Mouse (Mus musculus): ENCODE data around the gene E2f7. TPM values are rescaled to one million over a fixed set of nuclear protein-coding genes. Genes with fewer than 3 reads are reported as not detected.

The E2f7 gene
- polyA plus RNA-seq, 1 experiment: 15.4 TPM

GRCm38 (mm10) chr10:110726431-110726830 is 18.8 kb upstream of the E2f7 start:
- no peaks in the 10 kb centered on the region for H3K36me3 ChIP-seq (ENCODE audit: control insufficient read depth, insufficient read depth)
- no peaks in the 10 kb centered on the region for H3K79me2 ChIP-seq (ENCODE audit: control insufficient read depth, insufficient read depth)
- no peaks in the 10 kb centered on the region for H3K79me3 ChIP-seq (ENCODE audit: low read depth)
- no peak for TF ChIP-seq MYOD1 (IDR thresholded peaks at IDR 0.05; ENCODE audit: control insufficient read depth, insufficient read length, low read depth)
- TF ChIP-seq MAX (IDR thresholded peaks at IDR 0.05): no peak
- TF ChIP-seq USF1 (IDR thresholded peaks at IDR 0.05; ENCODE audit: low read depth): no peak
- no peak for TF ChIP-seq FOSL1 (IDR thresholded peaks at IDR 0.05; ENCODE audit: insufficient read depth, low read length, poor library complexity, severe bottlenecking)
- no peak for TF ChIP-seq CTCF (IDR thresholded peaks at IDR 0.05; ENCODE audit: control insufficient read depth, insufficient read depth, insufficient read length)
- no peak overlapping the region for H3K4me3 ChIP-seq (ENCODE audit: insufficient read depth, poor library complexity, severe bottlenecking)
- H3ac ChIP-seq (ENCODE audit: control insufficient read depth, insufficient read length, low read depth): no peak overlapping the region
- no peaks in the 10 kb centered on the region for H3K27me3 ChIP-seq (ENCODE audit: control insufficient read depth, insufficient read depth, insufficient read length)

DNA sequence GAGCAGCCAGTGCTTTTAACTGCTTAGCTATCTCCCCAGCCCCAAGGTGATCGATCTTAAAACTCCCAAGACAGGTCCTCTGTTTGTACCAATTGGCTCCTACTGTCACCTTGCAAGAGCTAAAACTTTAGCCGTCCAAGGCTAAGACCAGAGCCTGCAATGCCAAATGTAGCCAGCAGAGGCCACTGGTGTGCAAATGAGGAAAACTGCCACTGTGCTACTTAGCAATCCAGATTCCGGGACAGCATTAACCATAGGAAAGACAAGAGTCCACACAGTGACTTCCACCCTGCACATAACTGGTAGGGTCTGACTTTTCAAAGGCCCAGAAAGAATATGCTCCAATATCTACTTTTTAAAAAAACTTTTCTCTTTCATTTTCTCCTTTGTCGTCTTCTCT is 17.4 kb upstream of the E2f7 start:
- no peaks in the 10 kb centered on the region for H3K27me3 ChIP-seq (ENCODE audit: control insufficient read depth, insufficient read depth, insufficient read length)
- H3K36me3 ChIP-seq (ENCODE audit: control insufficient read depth, insufficient read depth): no peaks in the 10 kb centered on the region
- H3K4me3 ChIP-seq (ENCODE audit: insufficient read depth, poor library complexity, severe bottlenecking): no peak overlapping the region
- H3K79me3 ChIP-seq (ENCODE audit: low read depth): no peaks in the 10 kb centered on the region
- TF ChIP-seq MYOG (IDR thresholded peaks at IDR 0.05; ENCODE audit: control insufficient read depth, extremely low read depth, insufficient read length) (no peak), CEBPB (IDR thresholded peaks at IDR 0.05; ENCODE audit: low read depth) (no peak), USF1 (IDR thresholded peaks at IDR 0.05; ENCODE audit: low read depth) (no peak), MYOD1 (IDR thresholded peaks at IDR 0.05; ENCODE audit: control insufficient read depth, insufficient read length, low read depth) (no peak), MAX (IDR thresholded peaks at IDR 0.05) (no peak), CTCF (IDR thresholded peaks at IDR 0.05; ENCODE audit: control insufficient read depth, insufficient read depth, insufficient read length) (peak; percentile 24), FOSL1 (IDR thresholded peaks at IDR 0.05; ENCODE audit: insufficient read depth, low read length, poor library complexity, severe bottlenecking) (no peak)
- H3K79me2 ChIP-seq (ENCODE audit: control insufficient read depth, insufficient read depth): no peaks in the 10 kb centered on the region
- H3ac ChIP-seq (ENCODE audit: control insufficient read depth, insufficient read length, low read depth): no peak overlapping the region

DNA sequence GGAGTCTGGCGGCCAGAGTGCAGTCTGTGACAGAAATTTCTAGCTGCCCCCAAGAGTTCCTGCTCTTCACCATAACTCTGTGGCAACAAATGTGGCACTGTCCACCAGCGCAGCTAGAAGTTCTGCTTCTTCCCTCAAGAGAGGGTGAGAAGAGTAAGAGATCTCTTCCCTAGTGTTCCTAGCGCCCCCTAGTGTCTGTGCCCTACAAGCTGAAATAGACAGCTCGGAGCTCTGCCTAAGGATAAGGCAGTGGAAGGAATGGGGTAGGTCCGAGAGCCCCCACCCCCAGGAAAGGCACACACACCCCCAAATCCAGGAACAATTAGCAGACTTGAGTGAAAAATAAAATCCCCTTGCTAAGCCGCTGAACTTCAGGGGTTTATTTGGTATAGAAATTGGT is 11.9 kb upstream of the E2f7 start:
- H3K79me3 ChIP-seq (ENCODE audit: low read depth): no peaks in the 10 kb centered on the region
- H3K27me3 ChIP-seq (ENCODE audit: control insufficient read depth, insufficient read depth, insufficient read length): no peaks in the 10 kb centered on the region
- TF ChIP-seq CEBPB (IDR thresholded peaks at IDR 0.05; ENCODE audit: low read depth) (no peak), CTCF (IDR thresholded peaks at IDR 0.05; ENCODE audit: control insufficient read depth, insufficient read depth, insufficient read length) (peak; percentile 46)
- no peaks in the 10 kb centered on the region for H3K79me2 ChIP-seq (ENCODE audit: control insufficient read depth, insufficient read depth)
- H3K4me3 ChIP-seq (ENCODE audit: insufficient read depth, poor library complexity, severe bottlenecking): no peak overlapping the region
- no peaks in the 10 kb centered on the region for H3K36me3 ChIP-seq (ENCODE audit: control insufficient read depth, insufficient read depth)
- no peak overlapping the region for H3ac ChIP-seq (ENCODE audit: control insufficient read depth, insufficient read length, low read depth)

GRCm38 (mm10) chr10:110743701-110744100 is 1.5 kb upstream of the E2f7 start:
- no peak overlapping the region for H3ac ChIP-seq (ENCODE audit: control insufficient read depth, insufficient read length, low read depth)
- peaks cover 35% of the 10 kb centered on the region for H3K79me2 ChIP-seq (ENCODE audit: control insufficient read depth, insufficient read depth)
- no peak for TF ChIP-seq CTCF (IDR thresholded peaks at IDR 0.05; ENCODE audit: control insufficient read depth, insufficient read depth, insufficient read length)
- no peak for TF ChIP-seq MYOD1 (IDR thresholded peaks at IDR 0.05; ENCODE audit: control insufficient read depth, insufficient read length, low read depth)
- TF ChIP-seq MYOG (IDR thresholded peaks at IDR 0.05; ENCODE audit: control insufficient read depth, extremely low read depth, insufficient read length): no peak
- no peak overlapping the region for H3K4me3 ChIP-seq (ENCODE audit: insufficient read depth, poor library complexity, severe bottlenecking)
- H3K36me3 ChIP-seq (ENCODE audit: control insufficient read depth, insufficient read depth): peaks cover 23% of the 10 kb centered on the region
- peaks cover 13% of the 10 kb centered on the region for H3K79me3 ChIP-seq (ENCODE audit: low read depth)
- no peaks in the 10 kb centered on the region for H3K27me3 ChIP-seq (ENCODE audit: control insufficient read depth, insufficient read depth, insufficient read length)

- peaks cover 15% of the 10 kb centered on the region for H3K79me3 ChIP-seq (ENCODE audit: low read depth)
- H3K27me3 ChIP-seq (ENCODE audit: control insufficient read depth, insufficient read depth, insufficient read length): no peaks in the 10 kb centered on the region
- no peak overlapping the region for H3ac ChIP-seq (ENCODE audit: control insufficient read depth, insufficient read length, low read depth)
- peaks cover 39% of the 10 kb centered on the region for H3K79me2 ChIP-seq (ENCODE audit: control insufficient read depth, insufficient read depth)
- no peak for TF ChIP-seq CEBPB (IDR thresholded peaks at IDR 0.05; ENCODE audit: low read depth)
- no peak for TF ChIP-seq MYOG (IDR thresholded peaks at IDR 0.05; ENCODE audit: control insufficient read depth, extremely low read depth, insufficient read length)
- TF ChIP-seq USF1 (IDR thresholded peaks at IDR 0.05; ENCODE audit: low read depth): no peak
- TF ChIP-seq FOSL1 (IDR thresholded peaks at IDR 0.05; ENCODE audit: insufficient read depth, low read length, poor library complexity, severe bottlenecking): no peak
- no peak for TF ChIP-seq CTCF (IDR thresholded peaks at IDR 0.05; ENCODE audit: control insufficient read depth, insufficient read depth, insufficient read length)
- TF ChIP-seq MAX (IDR thresholded peaks at IDR 0.05): no peak
- no peak for TF ChIP-seq MYOD1 (IDR thresholded peaks at IDR 0.05; ENCODE audit: control insufficient read depth, insufficient read length, low read depth)
- H3K36me3 ChIP-seq (ENCODE audit: control insufficient read depth, insufficient read depth): peaks cover 28% of the 10 kb centered on the region
- no peak overlapping the region for H3K4me3 ChIP-seq (ENCODE audit: insufficient read depth, poor library complexity, severe bottlenecking)
Observed at GRCm38 (mm10) chr10:110744120-110744519, 1.1 kb upstream of the E2f7 start.

GRCm38 (mm10) chr10:110745640-110746032 is 397 bp downstream of the E2f7 start:
- TF ChIP-seq MAX (IDR thresholded peaks at IDR 0.05) (no peak), MYOD1 (IDR thresholded peaks at IDR 0.05; ENCODE audit: control insufficient read depth, insufficient read length, low read depth) (no peak), MYOG (IDR thresholded peaks at IDR 0.05; ENCODE audit: control insufficient read depth, extremely low read depth, insufficient read length) (no peak), USF1 (IDR thresholded peaks at IDR 0.05; ENCODE audit: low read depth) (no peak), CEBPB (IDR thresholded peaks at IDR 0.05; ENCODE audit: low read depth) (no peak), FOSL1 (IDR thresholded peaks at IDR 0.05; ENCODE audit: insufficient read depth, low read length, poor library complexity, severe bottlenecking) (no peak), CTCF (IDR thresholded peaks at IDR 0.05; ENCODE audit: control insufficient read depth, insufficient read depth, insufficient read length) (no peak)

More at GRCm38 (mm10) chr10:110745640-110746032, 397 bp downstream of the E2f7 start:
- H3K79me2 ChIP-seq (ENCODE audit: control insufficient read depth, insufficient read depth): peaks cover 52% of the 10 kb centered on the region
- H3K36me3 ChIP-seq (ENCODE audit: control insufficient read depth, insufficient read depth): peaks cover 41% of the 10 kb centered on the region
- peak overlapping the region; percentile 90 for H3ac ChIP-seq (ENCODE audit: control insufficient read depth, insufficient read length, low read depth)
- H3K27me3 ChIP-seq (ENCODE audit: control insufficient read depth, insufficient read depth, insufficient read length): no peaks in the 10 kb centered on the region
- peak overlapping the region; percentile 86 for H3K4me3 ChIP-seq (ENCODE audit: insufficient read depth, poor library complexity, severe bottlenecking)
- peaks cover 20% of the 10 kb centered on the region for H3K79me3 ChIP-seq (ENCODE audit: low read depth)
